Mouse (Mus musculus) adrenal gland, postnatal 25 days (tissue): ENCODE measurements around the gene Zfp217. TPM values are rescaled to one million over a fixed set of nuclear protein-coding genes. Genes with fewer than 3 reads are reported as not detected.
A peak's percentile ranks its signal among the peaks of the same experiment; 100 is the strongest.

ENCODE experiments used
- DNase-seq: peaks from one replicate; pipeline ENCODE4 v3.0.0; 2021; ENCODE audit warnings: mixed read lengths
- total RNA-seq: library from RNA; stranded (reverse); gene quantifications from 2 replicates; pipeline ENCODE4 v1.2.3, GENCODE M21; 2021

Gene Zfp217
- total RNA-seq, 1 experiment from 2014 or later, result 32.8 TPM

- no peak for DNase-seq
Observed at GRCm38 (mm10) chr2:170158987-170159386, 11.1 kb upstream of the Zfp217 start.

- peak; percentile 63 for DNase-seq
Observed at GRCm38 (mm10) chr2:170158251-170158650, 10.3 kb upstream of the Zfp217 start.

GRCm38 (mm10) chr2:170157280-170158200 lies 9.6 kb upstream of the Zfp217 start:
- no peak for DNase-seq

- peak; percentile 70 for DNase-seq
Observed at GRCm38 (mm10) chr2:170155089-170155740, 7.3 kb upstream of the Zfp217 start.

DNA sequence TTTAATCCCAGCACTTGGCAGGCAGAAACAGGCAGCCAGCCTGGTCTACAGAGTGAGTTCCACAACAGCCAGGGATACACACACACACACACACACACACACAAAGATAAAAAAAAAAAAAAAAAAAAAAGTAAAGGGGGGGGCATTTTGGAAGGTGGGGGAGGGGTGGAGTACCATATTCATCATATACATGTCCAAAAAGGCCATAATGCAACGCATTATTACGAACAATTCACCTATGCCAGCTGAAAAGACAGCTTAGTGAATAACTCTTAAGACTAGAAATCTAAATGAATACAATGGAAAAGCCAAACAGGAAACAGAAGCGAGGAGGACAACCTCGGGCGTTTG lies 6.8 kb upstream of the Zfp217 start:
- no peak for DNase-seq

- no peak for DNase-seq
Observed at GRCm38 (mm10) chr2:170154301-170154721, 6.4 kb upstream of the Zfp217 start.

DNA sequence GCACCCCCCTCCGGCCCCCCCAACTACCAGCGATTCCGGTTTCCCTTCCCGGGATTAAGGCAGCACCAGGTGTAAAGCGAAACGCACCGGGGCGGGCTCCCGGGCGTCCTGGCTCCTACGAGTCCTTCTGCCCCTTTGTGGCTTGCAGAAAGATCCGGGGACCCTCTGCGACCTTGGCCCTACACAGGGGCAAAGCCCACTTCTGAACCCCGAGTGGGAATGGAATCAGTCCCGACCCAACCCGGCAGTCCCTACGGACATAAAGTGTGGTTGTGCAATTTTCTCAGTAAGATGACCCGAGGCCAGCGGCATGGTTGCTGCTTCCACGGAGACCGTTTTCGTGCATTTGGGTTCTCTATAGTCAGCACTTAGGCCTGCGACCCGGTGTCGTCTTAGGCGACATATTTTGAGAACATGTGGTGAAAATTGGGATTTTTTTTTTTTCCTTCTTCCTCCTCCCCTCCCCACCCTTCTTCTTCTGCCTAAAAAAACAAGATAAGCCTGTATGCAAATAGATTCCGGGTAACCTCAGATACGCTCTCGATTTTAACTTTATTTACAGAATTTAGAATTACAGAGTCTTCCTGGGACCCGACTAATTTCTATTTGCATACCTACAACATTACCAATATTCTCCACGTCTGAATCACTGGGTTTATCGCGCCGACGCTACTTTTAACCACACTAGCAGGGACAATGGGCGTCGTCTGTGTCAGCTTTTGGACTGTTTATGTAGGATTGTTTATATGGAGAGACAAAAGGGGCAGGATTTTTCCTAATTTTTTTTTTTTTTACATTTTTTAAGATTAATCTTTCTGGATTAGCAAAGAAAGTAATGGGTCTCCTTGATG lies 5.7 kb upstream of the Zfp217 start:
- peak; percentile 60 for DNase-seq

DNA sequence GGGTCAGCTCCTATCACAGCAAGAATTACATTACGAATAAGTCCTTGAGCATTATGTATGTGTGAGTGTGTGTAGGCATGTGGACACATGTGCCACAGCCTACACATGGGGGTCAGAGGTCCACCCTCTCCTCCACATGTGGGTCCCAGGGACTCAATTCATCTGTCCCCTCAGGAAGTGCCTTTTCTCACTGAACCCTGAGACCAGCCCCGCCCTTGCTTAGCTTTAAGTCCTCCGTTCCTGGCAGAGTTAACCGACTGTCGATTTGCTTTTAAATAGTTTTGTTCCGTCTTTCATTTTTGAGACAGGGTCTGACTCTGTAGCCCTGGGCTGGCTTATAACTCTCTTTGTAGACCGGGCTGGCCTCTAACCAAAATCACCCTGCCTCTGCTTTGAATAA lies 5.0 kb upstream of the Zfp217 start:
- DNase-seq, result no peak

DNA sequence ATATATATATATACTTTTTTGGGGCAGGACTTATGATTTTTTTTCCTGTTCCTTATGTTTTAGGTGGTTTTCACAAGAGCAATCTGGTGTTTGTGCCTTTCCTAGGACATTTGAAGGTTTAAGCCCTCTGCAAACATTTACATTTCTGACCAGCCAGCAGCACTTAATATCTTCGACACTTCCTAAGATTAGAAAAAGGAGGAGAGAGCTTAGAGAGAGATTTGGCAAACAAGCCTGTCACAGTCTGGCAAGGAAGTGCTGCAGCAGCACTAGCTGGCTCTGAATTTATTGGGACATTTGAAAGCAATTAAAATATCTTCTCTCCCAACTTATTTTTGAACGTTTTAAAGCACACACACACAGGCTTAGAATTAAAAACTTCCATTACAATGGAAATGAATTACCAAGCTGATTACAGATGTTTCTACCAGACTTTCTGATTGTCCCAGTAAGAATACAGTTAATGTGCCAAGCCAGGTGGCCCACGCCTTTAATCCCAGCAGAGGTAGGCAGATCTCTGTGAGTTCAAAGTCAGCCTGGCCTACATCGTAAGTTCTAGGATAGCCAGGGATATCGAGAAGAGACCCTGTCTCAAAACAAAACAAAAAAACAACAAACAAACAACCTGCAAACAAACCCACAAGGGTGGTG lies 4.3 kb upstream of the Zfp217 start:
- no peak for DNase-seq

- no peak for DNase-seq
Observed at GRCm38 (mm10) chr2:170151470-170151869, 3.6 kb upstream of the Zfp217 start.

DNA sequence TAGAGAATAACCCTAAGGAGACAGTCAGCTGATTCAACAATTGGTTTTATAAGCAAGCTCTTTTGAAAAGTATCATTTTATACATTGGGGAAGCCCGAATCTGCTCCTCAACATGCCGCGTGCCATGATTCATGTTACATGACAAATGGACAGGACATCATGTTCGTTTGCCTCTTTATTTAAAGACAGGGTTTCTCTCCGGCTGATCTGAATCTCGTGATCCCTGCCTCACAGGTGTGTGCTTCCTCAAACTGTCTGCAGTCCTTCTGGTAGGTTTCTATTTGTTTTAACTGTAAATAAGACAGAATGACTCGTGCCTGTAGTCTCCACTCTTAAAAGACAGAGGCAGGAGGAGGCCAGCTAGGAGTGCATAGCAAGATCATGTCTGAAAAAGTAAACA lies 925 bp upstream of the Zfp217 start:
- DNase-seq, result no peak

DNA sequence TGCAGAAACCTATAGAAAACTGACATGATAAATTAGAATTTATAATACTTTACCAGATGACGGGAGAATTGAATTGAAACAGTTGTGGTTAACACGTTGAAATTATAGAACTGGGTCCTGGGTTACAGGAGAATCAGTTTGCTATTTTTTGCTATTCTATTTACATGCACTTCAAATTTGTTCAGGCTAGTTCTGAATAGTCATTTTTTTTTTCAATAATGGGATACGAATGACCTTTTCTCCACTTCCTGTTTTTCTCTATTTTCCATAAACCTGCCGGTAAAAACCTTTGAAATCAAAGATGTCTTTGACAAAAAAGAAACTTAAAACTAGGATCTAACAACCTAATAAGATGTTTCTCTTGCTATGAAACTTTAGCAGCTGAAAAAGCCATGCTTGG lies 733 bp downstream of the Zfp217 start:
- DNase-seq, result no peak

DNA sequence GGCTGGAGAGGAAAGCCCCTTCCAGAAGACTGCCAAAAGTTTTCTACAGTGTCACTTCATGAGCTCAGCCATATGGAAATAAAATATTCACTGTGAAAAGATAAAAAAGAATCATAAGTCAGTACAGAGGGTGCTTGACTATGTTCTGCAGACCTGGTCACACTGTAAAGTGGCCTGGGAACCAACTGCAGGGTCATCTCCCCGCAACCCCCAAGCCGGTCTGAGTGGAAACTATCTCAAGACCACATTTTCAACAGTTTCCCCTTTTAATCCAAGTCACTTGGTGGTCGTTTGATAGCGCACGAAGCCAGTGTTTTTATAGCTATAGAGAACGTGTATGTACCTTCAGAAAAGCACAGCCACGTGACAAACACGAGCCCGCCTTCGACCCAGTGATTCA lies 3.6 kb downstream of the Zfp217 start:
- no peak for DNase-seq

DNA sequence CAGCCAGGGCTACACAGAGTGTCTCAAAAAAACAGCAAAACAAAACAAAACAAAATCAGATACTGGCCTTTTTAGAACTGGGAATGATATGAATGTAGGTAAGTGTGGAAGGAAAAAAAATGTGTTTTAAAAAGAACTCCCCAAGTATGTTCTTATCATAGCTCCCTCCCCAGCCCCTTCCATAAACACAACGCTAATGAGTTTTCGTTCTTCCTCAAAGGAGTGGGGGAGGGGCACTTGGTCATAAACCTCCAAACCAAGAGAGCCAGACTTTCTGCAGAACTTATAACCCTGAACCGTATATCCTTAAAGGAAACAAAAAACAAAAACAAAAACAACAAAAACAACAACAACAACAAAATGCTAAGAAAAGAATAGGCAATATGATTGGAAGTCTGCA lies 4.0 kb downstream of the Zfp217 start:
- no peak for DNase-seq

- DNase-seq, result no peak
Observed at GRCm38 (mm10) chr2:170142542-170142941, 5.4 kb downstream of the Zfp217 start.

- DNase-seq, result no peak
Observed at GRCm38 (mm10) chr2:170141481-170141880, 6.4 kb downstream of the Zfp217 start.

DNA sequence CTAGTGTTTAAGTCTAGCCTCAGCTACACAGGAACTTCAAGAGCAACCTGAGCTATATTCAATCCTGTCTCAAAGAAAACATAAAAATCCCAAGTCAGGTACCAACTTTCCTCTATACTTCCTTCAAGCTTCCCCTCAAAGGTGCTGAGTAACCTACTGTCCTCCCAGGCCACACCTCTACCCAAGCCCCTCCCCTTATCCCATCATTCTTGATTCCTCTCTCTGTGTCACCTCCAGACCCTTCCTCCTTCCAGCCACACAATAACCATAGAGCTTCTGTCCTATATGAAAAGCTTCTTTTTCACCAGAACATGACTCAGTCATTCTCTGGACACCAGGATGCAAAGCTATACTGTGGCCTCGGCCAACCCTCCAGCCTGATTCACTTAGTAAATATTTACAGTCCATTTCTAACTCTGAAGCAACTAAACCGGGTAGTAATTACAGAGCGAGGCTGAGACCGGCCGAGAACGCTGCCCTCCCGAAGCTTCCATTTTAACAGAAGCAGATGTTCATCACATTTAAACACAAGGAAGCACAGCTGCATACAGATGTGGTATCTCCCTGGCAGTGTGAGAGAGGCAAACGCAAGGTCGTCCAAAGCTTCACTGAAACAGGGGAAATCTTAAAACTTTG lies 8.4 kb downstream of the Zfp217 start:
- DNase-seq, result no peak

- no peak for DNase-seq
Observed at GRCm38 (mm10) chr2:170136928-170137327, 11.0 kb downstream of the Zfp217 start.

GRCm38 (mm10) chr2:170135820-170136219 lies 12.1 kb downstream of the Zfp217 start:
- DNase-seq, result no peak

DNA sequence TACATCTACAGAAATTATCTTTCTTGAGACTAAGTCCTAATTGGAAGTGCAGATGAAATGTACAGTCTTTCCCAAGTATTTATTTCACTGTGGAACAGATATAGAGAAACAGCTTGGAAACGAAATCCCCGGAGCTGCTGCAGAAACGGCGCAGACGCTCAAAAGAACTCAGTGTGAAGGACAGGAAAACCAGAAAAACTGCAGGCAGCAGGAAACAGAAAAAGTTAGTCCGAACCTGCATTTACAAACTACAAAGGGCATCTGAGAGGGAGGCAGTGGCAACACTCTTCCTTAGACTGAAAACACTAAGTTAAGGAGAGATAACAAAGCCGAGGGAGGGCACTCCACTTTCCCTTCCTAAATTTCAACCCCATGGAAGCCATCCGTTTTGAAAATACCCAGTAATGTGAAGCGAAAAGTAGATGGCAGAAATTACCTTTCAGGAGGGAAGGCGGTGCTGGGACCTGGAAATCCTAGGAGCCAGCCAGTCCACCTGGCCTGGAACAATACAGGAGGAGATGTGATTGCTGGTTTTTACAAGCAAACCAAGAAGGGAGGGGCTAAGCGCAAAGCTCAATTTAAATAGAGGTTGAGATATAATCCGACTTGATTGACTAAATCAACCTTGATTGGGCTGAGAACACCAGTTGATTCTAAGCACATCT lies 13.7 kb downstream of the Zfp217 start:
- DNase-seq, result no peak

DNA sequence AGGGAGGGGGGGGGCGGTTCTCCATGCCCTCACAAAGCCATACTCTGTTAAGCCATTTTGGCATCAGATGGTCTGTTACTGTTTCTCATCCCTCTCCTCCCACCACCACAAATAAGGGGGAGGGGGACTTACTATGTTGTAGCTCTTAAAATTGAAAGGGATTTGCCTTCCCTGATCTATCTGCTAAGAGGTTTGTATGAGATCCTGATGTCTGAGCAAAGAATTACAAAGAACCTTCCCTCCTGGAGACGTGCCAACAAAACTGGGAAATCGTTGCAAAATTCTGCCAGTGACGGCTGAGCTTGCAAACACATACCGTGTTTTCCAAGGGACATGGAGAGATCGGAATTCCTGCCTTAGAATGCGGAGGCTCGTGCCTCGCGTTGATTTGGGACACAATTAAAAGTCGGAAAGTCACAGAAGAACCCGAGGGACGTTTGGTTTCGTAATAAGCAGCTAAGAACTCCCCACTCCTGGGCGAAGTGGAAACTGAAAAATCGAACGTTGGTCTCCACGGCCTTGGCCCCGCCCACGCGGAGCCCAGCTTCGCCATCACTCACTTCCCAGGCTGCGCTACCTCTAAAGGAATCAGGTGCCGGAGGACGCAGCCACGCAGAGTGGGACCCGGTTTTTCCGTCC lies 14.7 kb downstream of the Zfp217 start:
- peak; percentile 78 for DNase-seq
